Mouse (Mus musculus) hindbrain, embryonic 16.5 days (tissue): Measurements from ENCODE around the gene Abtb2. TPM values are rescaled to one million over a fixed set of nuclear protein-coding genes. Genes with fewer than 3 reads are reported as not detected.

Experiments used
- ATAC-seq: fragments of 200-750 bp; cut with Nextera tagmentation; 2 replicates; pipeline ENCODE4 v1.8.0; 2017; ENCODE audit warnings: moderate TSS enrichment, moderate library complexity
- H3K27ac ChIP-seq: fragments of 300-500 bp; sonication (generic); 2 replicates; pipeline ENCODE4 v1.5.1; 2014; ENCODE audit warnings: low read depth, mild to moderate bottlenecking, control low read depth, low read length, moderate library complexity
- H3K27me3 ChIP-seq: fragments of 300-500 bp; sonication (generic); replicated peaks from 2 replicates; pipeline ENCODE4 v1.6.1; 2014; ENCODE audit warnings: low read length; ENCODE audit not compliant: control insufficient read depth, insufficient read depth
- H3K36me3 ChIP-seq: fragments of 300-500 bp; sonication (generic); 2 replicates; pipeline ENCODE4 v1.6.1; 2014; ENCODE audit warnings: mild to moderate bottlenecking, low read length, moderate library complexity, mixed read lengths; ENCODE audit not compliant: control insufficient read depth, insufficient read depth
- H3K4me1 ChIP-seq: fragments of 300-500 bp; sonication (generic); 2 replicates; pipeline ENCODE4 v1.6.1; 2014; ENCODE audit warnings: low read depth, low read length; ENCODE audit not compliant: control insufficient read depth, insufficient read depth
- H3K4me2 ChIP-seq: fragments of 300-500 bp; sonication (generic); 2 replicates; pipeline ENCODE4 v1.6.1; 2014; ENCODE audit warnings: mild to moderate bottlenecking, low read length, control low read depth, moderate library complexity
- H3K4me3 ChIP-seq: fragments of 300-500 bp; sonication (generic); 2 replicates; pipeline ENCODE4 v1.5.1; 2014; ENCODE audit warnings: mild to moderate bottlenecking, low read length, control low read depth, moderate library complexity
- H3K9ac ChIP-seq: fragments of 300-500 bp; sonication (generic); 2 replicates; pipeline ENCODE4 v1.6.1; 2014; ENCODE audit warnings: low read depth, mild to moderate bottlenecking, control low read depth, low read length, moderate library complexity
- H3K9me3 ChIP-seq: fragments of 300-500 bp; sonication (generic); 2 replicates; pipeline ENCODE4 v1.6.1; 2014; ENCODE audit warnings: mild to moderate bottlenecking, low read length, moderate library complexity; ENCODE audit not compliant: control insufficient read depth
- WGBS: fragments of 180-500 bp; shearing (Covaris S2); extraction: QIAGEN DNeasy Blood & Tissue Kit; methylation state at CpG from one replicate; pipeline ENCODE4 v1.1.7; 2014; 5-methylcytosine and 5-hydroxymethylcytosine counted together
- polyA plus RNA-seq: library from polyadenylated mRNA; unstranded; fragments of >200 nt; fragmentation: Nextera tagmentation; extraction: Ambion mirVana; gene quantifications from 2 replicates; pipeline ENCODE4 v1.2.1, GENCODE M21; 2015

Gene Abtb2
- polyA plus RNA-seq, 1 experiment from 2014 or later: 10.0 TPM

GRCm38 (mm10) chr2:103580756-103581155 lies 14.6 kb downstream of the Abtb2 start:
- H3K9ac ChIP-seq: no peak overlapping the region
- WGBS: 72% methylated on average over 8 of the region's 8 CpGs

DNA sequence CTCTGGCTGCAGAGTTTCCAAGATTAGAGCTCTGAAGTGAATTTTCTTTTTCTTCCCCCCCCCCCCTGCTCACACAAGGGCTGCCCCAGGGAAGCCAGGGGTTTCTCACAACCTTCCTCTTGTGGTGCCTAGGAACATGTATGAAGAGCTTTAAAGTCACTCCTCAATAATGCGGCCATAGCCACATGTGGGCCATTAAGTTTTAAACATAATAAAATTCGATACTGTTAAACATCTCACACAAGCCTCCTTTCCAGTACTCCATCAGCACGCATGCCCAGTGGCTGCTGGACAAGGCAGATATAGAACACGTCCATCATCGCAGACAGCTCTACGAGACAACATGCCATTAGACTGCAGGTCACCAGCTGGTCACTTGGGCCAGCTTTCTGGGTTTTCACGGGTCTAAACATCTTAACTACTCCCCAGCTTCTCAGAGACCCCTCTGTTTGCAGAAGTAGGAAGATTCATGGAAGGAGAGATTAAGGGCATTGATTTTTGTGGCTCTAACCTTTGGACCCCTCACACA lies 15.3 kb downstream of the Abtb2 start:
- Histone ChIP-seq H3K27me3 (no peaks in the 10 kb centered on the region), H3K4me3 (no peak overlapping the region), H3K27ac (no peak overlapping the region), H3K36me3 (no peaks in the 10 kb centered on the region), H3K4me1 (0 out of 2 replicates have a peak, but pooled peaks cover 2% of the 10 kb centered on the region), H3K9me3 (no peaks in the 10 kb centered on the region), H3K9ac (no peak overlapping the region), H3K4me2 (no peak overlapping the region)
- 72% methylated on average over 7 of the region's 7 CpGs for WGBS
- ATAC-seq: no peak

More at GRCm38 (mm10) chr2:103580756-103581155, 14.6 kb downstream of the Abtb2 start:
- Histone ChIP-seq H3K4me2 (no peak overlapping the region), H3K27me3 (no peaks in the 10 kb centered on the region), H3K4me1 (0 out of 2 replicates have a peak, but pooled peaks cover 2% of the 10 kb centered on the region), H3K9me3 (no peaks in the 10 kb centered on the region), H3K36me3 (no peaks in the 10 kb centered on the region), H3K4me3 (no peak overlapping the region), H3K27ac (no peak overlapping the region)
- no peak for ATAC-seq

DNA sequence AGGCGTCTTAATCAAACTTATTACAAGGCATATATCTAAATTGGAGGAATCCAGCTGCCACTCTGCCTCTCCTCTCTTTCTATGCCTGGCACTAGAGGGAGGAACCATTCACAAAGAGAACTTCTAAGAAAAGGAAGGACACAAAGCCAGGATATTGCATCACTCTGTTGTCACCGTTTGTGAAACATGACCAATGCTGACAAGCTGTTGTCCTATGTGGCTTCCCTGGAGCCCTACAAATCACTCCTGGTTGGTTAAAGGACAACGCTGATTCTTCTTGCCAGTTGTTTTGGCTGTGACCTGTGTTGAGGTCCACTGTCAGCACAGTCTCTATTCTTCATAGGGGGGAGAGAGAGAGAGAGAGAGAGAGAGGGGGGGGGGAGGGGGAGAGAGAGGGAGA lies 17.2 kb downstream of the Abtb2 start:
- Histone ChIP-seq H3K4me1 (peaks cover 3% of the 10 kb centered on the region; the same call in 1 of the 2 replicates), H3K27ac (no peak overlapping the region), H3K4me2 (no peak overlapping the region), H3K9me3 (no peaks in the 10 kb centered on the region), H3K27me3 (no peaks in the 10 kb centered on the region), H3K4me3 (no peak overlapping the region), H3K9ac (no peak overlapping the region), H3K36me3 (no peaks in the 10 kb centered on the region)
- ATAC-seq: no peak
- 66% methylated on average over 3 of the region's 3 CpGs for WGBS

GRCm38 (mm10) chr2:103584093-103584492 lies 18.0 kb downstream of the Abtb2 start:
- Histone ChIP-seq H3K36me3 (no peaks in the 10 kb centered on the region), H3K4me2 (no peak overlapping the region), H3K4me1 (peaks cover 8% of the 10 kb centered on the region; the same call in 1 of the 2 replicates), H3K27ac (no peak overlapping the region), H3K27me3 (no peaks in the 10 kb centered on the region), H3K4me3 (no peak overlapping the region), H3K9me3 (no peaks in the 10 kb centered on the region), H3K9ac (no peak overlapping the region)
- no peak for ATAC-seq

GRCm38 (mm10) chr2:103586423-103586822 lies 20.3 kb downstream of the Abtb2 start:
- no peaks in the 10 kb centered on the region for H3K27me3 ChIP-seq
- no peak for ATAC-seq

DNA sequence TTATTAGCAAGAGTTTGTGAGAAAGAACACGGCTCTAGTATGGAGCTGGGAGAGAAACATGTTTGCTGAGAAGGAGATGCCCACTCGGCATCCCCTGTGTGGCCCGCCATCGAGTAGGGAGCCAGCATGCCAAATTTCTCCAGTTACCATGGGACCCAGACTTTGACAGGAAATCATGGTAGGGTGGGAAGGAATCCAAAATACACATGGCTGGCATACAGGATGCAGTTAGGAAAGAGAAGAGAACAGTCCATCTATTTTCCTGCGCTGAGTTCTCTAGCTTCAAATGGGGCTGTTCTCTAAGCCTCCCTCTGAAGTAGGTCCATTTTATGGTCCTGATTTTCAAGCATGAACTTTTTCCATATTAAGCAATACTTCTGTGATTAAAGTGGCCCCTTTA lies 22.7 kb downstream of the Abtb2 start:
- no peaks in the 10 kb centered on the region for H3K27me3 ChIP-seq
- no peak overlapping the region for H3K9ac ChIP-seq
- no peak overlapping the region for H3K4me3 ChIP-seq
- ATAC-seq: no peak
- H3K27ac ChIP-seq: no peak overlapping the region
- WGBS: 51% methylated on average over 5 of the region's 5 CpGs
- no peaks in the 10 kb centered on the region for H3K36me3 ChIP-seq
- no peak overlapping the region for H3K4me2 ChIP-seq
- H3K9me3 ChIP-seq: no peaks in the 10 kb centered on the region
- peaks cover 18% of the 10 kb centered on the region for H3K4me1 ChIP-seq

More at GRCm38 (mm10) chr2:103586423-103586822, 20.3 kb downstream of the Abtb2 start:
- Histone ChIP-seq H3K9me3 (no peaks in the 10 kb centered on the region), H3K4me1 (peaks cover 6% of the 10 kb centered on the region; the same call in 1 of the 2 replicates), H3K4me3 (no peak overlapping the region), H3K27ac (no peak overlapping the region), H3K4me2 (no peak overlapping the region), H3K36me3 (no peaks in the 10 kb centered on the region), H3K9ac (no peak overlapping the region)
- 77% methylated on average over 3 of the region's 3 CpGs for WGBS

DNA sequence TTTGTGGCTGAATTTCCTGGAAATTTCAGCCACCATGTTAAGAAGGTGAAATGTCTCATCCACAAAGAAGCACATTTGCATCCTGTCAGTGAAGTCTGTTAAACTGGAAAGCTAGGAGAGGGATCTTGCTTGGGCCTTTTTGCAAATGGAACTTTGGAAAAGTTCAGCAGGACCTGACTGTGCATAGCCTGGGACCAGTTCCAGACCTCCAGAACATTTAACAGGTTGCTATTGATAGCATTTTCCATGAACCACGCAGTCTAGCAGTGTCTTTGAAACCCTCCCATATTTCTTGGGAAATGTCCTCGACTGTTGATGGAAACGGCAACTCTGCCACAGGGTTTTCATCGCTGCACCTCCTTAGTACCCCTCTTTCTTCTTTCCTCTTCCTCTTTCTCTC lies 23.3 kb downstream of the Abtb2 start:
- Histone ChIP-seq H3K4me3 (no peak overlapping the region), H3K4me2 (no peak overlapping the region), H3K9me3 (no peaks in the 10 kb centered on the region), H3K27me3 (no peaks in the 10 kb centered on the region), H3K4me1 (peaks cover 18% of the 10 kb centered on the region), H3K9ac (no peak overlapping the region), H3K36me3 (no peaks in the 10 kb centered on the region), H3K27ac (no peak overlapping the region)
- 82% methylated on average over 4 of the region's 4 CpGs for WGBS
- no peak for ATAC-seq

GRCm38 (mm10) chr2:103590645-103591044 lies 24.5 kb downstream of the Abtb2 start:
- no peaks in the 10 kb centered on the region for H3K36me3 ChIP-seq
- no peaks in the 10 kb centered on the region for H3K9me3 ChIP-seq
- no peaks in the 10 kb centered on the region for H3K27me3 ChIP-seq
- H3K27ac ChIP-seq: no peak overlapping the region
- no peak overlapping the region for H3K4me3 ChIP-seq
- WGBS: 93% methylated on average over 7 of the region's 7 CpGs
- no peak for ATAC-seq
- H3K4me1 ChIP-seq: peaks cover 18% of the 10 kb centered on the region
- no peak overlapping the region for H3K9ac ChIP-seq
- H3K4me2 ChIP-seq: no peak overlapping the region

- Histone ChIP-seq H3K4me2 (no peak overlapping the region), H3K4me3 (no peak overlapping the region), H3K9me3 (no peaks in the 10 kb centered on the region), H3K4me1 (peaks cover 18% of the 10 kb centered on the region), H3K36me3 (no peaks in the 10 kb centered on the region), H3K9ac (0 out of 2 replicates have a peak overlapping the region, but pooled peaks have one; percentile 16), H3K27me3 (no peaks in the 10 kb centered on the region), H3K27ac (peak overlapping the region; percentile 69)
- WGBS: 40% methylated on average over 9 of the region's 9 CpGs
- ATAC-seq: peak; percentile 89
Measured at GRCm38 (mm10) chr2:103591742-103592590, 25.9 kb downstream of the Abtb2 start.
